Mouse (Mus musculus): ENCODE measurements around the gene Fan1.

GRCm38 (mm10) chr7:64321125-64321524 is 52.8 kb downstream of the Fan1 start:
- TF ChIP-seq CTCF (IDR thresholded peaks at IDR 0.05; ENCODE audit: borderline replicate concordance, insufficient read depth, low read length) (no peak), POLR2A (IDR thresholded peaks at IDR 0.05; ENCODE audit: low read depth, low read length) (no peak)

Data from embryonic fibroblast, embryonic 13.5 days (primary cell).